Mouse (Mus musculus) heart, embryonic 11.5 days (tissue): ENCODE measurements around the gene Parp3. TPM values are rescaled to one million over a fixed set of nuclear protein-coding genes. Genes with fewer than 3 reads are reported as not detected.
A peak's percentile ranks its signal among the peaks of the same experiment; 100 is the strongest.

Source experiments
- ATAC-seq: fragments of 200-750 bp; cut with Nextera tagmentation; replicated peaks from 2 replicates; pipeline ENCODE4 v1.8.0; 2017; ENCODE audit warnings: moderate library complexity; ENCODE audit not compliant: insufficient number of reproducible peaks, low FRiP score, low TSS enrichment
- H3K27ac ChIP-seq: fragments of 300-500 bp; sonication (generic); 2 replicates; pipeline ENCODE4 v1.5.1; 2014; ENCODE audit warnings: mild to moderate bottlenecking, low read depth, low read length
- H3K27me3 ChIP-seq: fragments of 300-500 bp; sonication (generic); 2 replicates; pipeline ENCODE4 v1.6.1; 2014; ENCODE audit warnings: mild to moderate bottlenecking, low read length, mixed read lengths; ENCODE audit not compliant: control insufficient read depth, insufficient read depth
- H3K36me3 ChIP-seq: fragments of 300-500 bp; sonication (generic); 2 replicates; pipeline ENCODE4 v1.6.1; 2014; ENCODE audit warnings: mild to moderate bottlenecking, low read length, moderate library complexity, mixed read lengths; ENCODE audit not compliant: control insufficient read depth, insufficient read depth
- H3K4me1 ChIP-seq: fragments of 300-500 bp; sonication (generic); 2 replicates; pipeline ENCODE4 v1.6.1; 2014; ENCODE audit warnings: low read length; ENCODE audit not compliant: control insufficient read depth, insufficient read depth
- H3K4me2 ChIP-seq: fragments of 300-500 bp; sonication (generic); 2 replicates; pipeline ENCODE4 v1.6.1; 2014; ENCODE audit warnings: mild to moderate bottlenecking, moderate library complexity
- H3K4me3 ChIP-seq: fragments of 300-500 bp; sonication (generic); 2 replicates; pipeline ENCODE4 v1.5.1; 2014; ENCODE audit warnings: low read depth, low read length
- H3K9ac ChIP-seq: fragments of 300-500 bp; sonication (generic); 2 replicates; pipeline ENCODE4 v1.6.1; 2014; ENCODE audit warnings: mild to moderate bottlenecking, low read depth, low read length, moderate library complexity
- H3K9me3 ChIP-seq: fragments of 300-500 bp; sonication (generic); replicated peaks from 2 replicates; pipeline ENCODE4 v1.6.1; 2016; ENCODE audit warnings: low read length; ENCODE audit not compliant: control insufficient read depth
- WGBS: fragments of 180-500 bp; shearing (Covaris S2); extraction: QIAGEN DNeasy Blood & Tissue Kit; methylation state at CpG from one replicate; pipeline ENCODE4 v1.1.7; 2014; ENCODE audit not compliant: insufficient replicate concordance; 5-methylcytosine and 5-hydroxymethylcytosine counted together
- polyA plus RNA-seq: library from polyadenylated mRNA; unstranded; fragments of >200 nt; fragmentation: Nextera tagmentation; extraction: Ambion mirVana; gene quantifications from 2 replicates; pipeline ENCODE4 v1.2.1, GENCODE M21; 2014

Gene Parp3
- polyA plus RNA-seq, 1 experiment from 2014 or later: 1.0 TPM

DNA sequence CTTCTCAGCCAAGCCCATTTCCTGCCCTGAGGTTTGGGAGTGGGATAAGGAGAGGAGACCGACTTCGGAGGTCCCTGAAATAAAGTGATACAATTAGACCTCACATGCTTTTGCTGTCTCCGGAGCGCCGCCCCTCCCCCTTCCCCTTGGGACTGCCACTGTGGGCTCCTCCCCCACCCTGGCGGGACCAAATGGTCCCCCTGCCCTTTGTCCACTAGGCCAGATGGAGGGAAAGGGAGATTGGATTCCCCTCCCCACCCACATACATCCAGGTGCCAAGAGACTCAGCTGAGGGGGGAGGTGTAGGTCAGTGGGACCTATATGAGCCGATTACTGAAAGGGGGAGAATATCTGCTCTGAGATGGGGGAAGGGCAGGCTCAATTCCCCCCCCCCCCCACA, 23.9 kb downstream of the Parp3 start:
- ATAC-seq: no peak
- Histone ChIP-seq H3K4me3 (peak overlapping the region; percentile 77), H3K36me3 (no peaks in the 10 kb centered on the region; the same call in 1 of the 2 replicates), H3K9me3 (no peaks in the 10 kb centered on the region), H3K27ac (no peak overlapping the region), H3K27me3 (peaks cover 7% of the 10 kb centered on the region), H3K4me2 (peak overlapping the region; percentile 96), H3K4me1 (peaks cover 69% of the 10 kb centered on the region), H3K9ac (peak overlapping the region; percentile 92)
- 2% methylated on average over 7 of the region's 7 CpGs for WGBS

DNA sequence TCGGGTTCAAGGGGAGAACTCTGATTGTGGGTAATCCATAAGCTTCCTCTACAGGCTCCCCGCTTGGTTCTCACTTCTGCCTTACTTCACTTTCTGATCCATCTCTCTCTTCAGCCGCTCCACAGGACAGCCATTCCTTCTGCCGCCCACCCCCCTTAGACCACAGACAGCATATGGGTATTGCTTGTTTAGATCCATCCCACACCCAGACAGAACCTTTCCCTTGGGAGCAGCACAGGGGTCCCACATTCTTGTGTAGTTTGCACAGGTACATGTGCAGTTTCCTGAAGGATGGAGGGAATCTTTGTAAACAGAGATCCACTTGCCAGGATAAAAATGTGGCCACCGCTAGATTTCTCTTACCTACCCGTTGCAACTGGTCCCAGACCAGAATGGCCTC, 24.4 kb downstream of the Parp3 start:
- H3K4me3 ChIP-seq: peak overlapping the region; percentile 77; the same call in 1 of the 2 replicates
- no peaks in the 10 kb centered on the region; the same call in 1 of the 2 replicates for H3K36me3 ChIP-seq
- H3K4me1 ChIP-seq: peaks cover 67% of the 10 kb centered on the region
- 26% methylated on average over 6 of the region's 6 CpGs for WGBS
- peak overlapping the region; percentile 92 for H3K9ac ChIP-seq
- peak overlapping the region; percentile 96 for H3K4me2 ChIP-seq
- H3K9me3 ChIP-seq: no peaks in the 10 kb centered on the region
- peaks cover 7% of the 10 kb centered on the region for H3K27me3 ChIP-seq
- no peak overlapping the region for H3K27ac ChIP-seq
- no peak for ATAC-seq

DNA sequence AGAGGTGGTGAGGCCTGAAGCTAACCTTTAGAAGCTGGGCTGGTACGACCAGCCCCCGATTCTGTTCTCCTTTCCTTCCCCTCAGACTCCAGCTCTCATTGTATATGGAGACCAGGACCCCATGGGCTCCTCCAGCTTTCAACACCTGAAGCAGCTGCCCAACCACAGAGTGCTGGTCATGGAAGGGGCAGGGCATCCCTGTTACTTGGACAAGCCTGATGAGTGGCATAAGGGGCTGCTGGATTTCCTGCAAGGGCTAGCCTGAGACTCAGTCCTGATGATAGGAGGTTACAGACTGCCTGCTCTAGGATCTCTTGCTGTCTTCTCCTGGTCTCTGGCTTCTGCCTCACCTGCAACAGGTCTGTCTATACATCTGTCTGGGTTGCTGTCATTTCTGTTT, 24.9 kb downstream of the Parp3 start:
- no peaks in the 10 kb centered on the region for H3K9me3 ChIP-seq
- H3K4me3 ChIP-seq: no peak overlapping the region
- H3K4me1 ChIP-seq: peaks cover 63% of the 10 kb centered on the region
- no peak overlapping the region for H3K4me2 ChIP-seq
- 49% methylated on average over 2 of the region's 2 CpGs for WGBS
- no peak overlapping the region for H3K27ac ChIP-seq
- H3K9ac ChIP-seq: no peak overlapping the region
- no peak for ATAC-seq
- peaks cover 7% of the 10 kb centered on the region for H3K27me3 ChIP-seq
- no peaks in the 10 kb centered on the region; the same call in 1 of the 2 replicates for H3K36me3 ChIP-seq

DNA sequence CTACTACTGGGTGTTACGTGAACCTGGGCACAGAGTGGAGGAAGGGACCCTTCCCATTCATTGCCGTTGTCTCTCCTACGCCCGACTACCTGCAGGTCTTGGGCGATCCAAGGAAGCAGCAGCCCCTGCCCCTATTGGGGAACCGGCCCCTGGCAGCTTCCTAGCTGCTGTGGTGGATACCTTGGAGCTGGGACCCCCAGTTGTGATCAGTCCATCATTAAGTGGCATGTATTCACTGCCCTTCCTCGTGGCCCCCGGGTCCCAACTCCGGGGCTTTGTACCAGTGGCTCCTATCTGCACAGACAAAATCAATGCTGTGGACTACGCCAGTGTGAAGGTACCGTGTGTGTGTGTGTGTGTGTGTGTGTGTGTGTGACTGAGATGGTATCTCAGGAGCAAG, 25.5 kb downstream of the Parp3 start:
- Histone ChIP-seq H3K9ac (no peak overlapping the region), H3K36me3 (no peaks in the 10 kb centered on the region; the same call in 1 of the 2 replicates), H3K27me3 (peaks cover 7% of the 10 kb centered on the region), H3K9me3 (no peaks in the 10 kb centered on the region), H3K4me2 (no peak overlapping the region; the same call in 1 of the 2 replicates), H3K4me1 (peaks cover 57% of the 10 kb centered on the region), H3K27ac (no peak overlapping the region), H3K4me3 (no peak overlapping the region)
- ATAC-seq: no peak
- WGBS: 65% methylated on average over 11 of the region's 11 CpGs

DNA sequence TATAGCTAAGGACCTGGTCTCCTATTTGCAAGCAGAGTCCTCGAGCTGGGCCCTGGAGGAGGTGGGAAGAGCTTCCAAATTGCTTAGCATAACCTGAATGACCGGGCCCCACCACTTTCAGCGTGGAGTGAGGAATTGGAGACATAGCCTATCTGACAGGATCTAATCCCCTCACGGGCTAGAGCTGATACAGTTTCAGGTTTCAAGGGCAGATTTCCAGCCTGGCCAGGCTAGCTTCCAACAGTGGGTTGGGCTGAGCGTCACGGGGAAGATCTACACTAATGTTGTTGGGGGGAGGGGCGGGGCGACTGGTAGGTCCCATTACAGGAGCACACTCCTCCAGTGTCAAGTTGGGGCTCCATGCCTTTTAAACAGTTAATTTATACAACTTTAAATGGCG, 26.1 kb downstream of the Parp3 start:
- Histone ChIP-seq H3K27me3 (peaks cover 7% of the 10 kb centered on the region), H3K4me3 (no peak overlapping the region), H3K4me1 (peaks cover 50% of the 10 kb centered on the region), H3K36me3 (no peaks in the 10 kb centered on the region; the same call in 1 of the 2 replicates), H3K27ac (peak overlapping the region; percentile 35; the same call in 1 of the 2 replicates), H3K9me3 (no peaks in the 10 kb centered on the region), H3K4me2 (peak overlapping the region; percentile 14; the same call in 1 of the 2 replicates), H3K9ac (no peak overlapping the region)
- WGBS: 8% methylated on average over 9 of the region's 9 CpGs
- no peak for ATAC-seq

DNA sequence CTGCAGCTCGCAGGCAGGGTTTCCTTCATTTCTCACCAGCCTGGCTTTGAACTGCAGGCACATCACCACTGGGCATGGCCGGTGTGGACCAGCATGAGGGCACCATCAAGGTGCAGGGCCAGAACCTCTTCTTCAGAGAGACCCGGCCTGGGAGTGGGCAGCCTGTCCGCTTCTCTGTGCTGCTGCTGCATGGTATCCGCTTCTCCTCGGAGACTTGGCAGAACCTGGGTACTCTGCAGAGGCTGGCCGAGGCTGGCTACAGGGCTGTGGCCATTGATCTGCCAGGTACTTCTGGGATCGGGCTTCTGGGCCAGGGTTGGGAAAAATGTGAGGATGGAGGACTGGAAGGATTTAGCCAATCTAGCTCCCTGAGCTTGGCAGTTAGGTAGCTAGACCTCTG, 26.8 kb downstream of the Parp3 start:
- peaks cover 7% of the 10 kb centered on the region for H3K27me3 ChIP-seq
- H3K27ac ChIP-seq: no peak overlapping the region
- 0 out of 2 replicates have a peak overlapping the region, but pooled peaks have one; percentile 28 for H3K9ac ChIP-seq
- peak overlapping the region; percentile 14 for H3K4me2 ChIP-seq
- peaks cover 43% of the 10 kb centered on the region for H3K4me1 ChIP-seq
- no peaks in the 10 kb centered on the region; the same call in 1 of the 2 replicates for H3K36me3 ChIP-seq
- ATAC-seq: no peak
- H3K9me3 ChIP-seq: no peaks in the 10 kb centered on the region
- H3K4me3 ChIP-seq: no peak overlapping the region
- 89% methylated on average over 8 of the region's 8 CpGs for WGBS

DNA sequence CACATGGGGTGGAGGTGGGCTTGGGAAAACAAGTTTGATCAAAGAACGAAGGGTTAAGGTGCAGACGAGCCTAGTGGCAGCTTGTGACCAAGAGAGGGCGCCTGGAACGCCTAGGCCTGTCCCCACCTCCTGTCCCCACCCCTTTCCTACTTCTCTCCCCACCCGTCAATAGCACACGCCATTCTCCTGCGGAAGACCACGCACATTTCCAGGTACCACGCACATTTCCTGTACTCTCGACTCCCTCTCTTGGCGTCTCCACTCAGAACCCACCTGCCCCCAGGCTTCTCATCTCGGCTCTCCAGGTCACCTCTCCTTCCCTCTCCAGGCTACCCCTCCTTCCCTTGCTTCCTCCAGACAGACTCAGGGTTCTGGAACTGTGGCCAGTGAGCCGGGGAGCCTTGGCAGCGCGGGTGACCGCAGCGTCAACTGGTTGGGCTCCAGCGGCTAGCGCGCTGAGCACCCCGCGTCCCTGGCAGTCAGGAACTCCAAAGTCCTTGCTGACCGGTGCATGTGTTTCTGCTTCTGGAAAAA, 28.2 kb downstream of the Parp3 start:
- Histone ChIP-seq H3K4me2 (peak overlapping the region; percentile 85), H3K4me1 (peaks cover 38% of the 10 kb centered on the region), H3K9ac (peak overlapping the region; percentile 44), H3K27ac (peak overlapping the region; percentile 59; the same call in 1 of the 2 replicates), H3K27me3 (peaks cover 7% of the 10 kb centered on the region), H3K4me3 (peak overlapping the region; percentile 51), H3K9me3 (no peaks in the 10 kb centered on the region), H3K36me3 (no peaks in the 10 kb centered on the region)
- 2% methylated on average over 23 of the region's 23 CpGs for WGBS
- ATAC-seq: no peak; the same call in 1 of the 2 replicates

DNA sequence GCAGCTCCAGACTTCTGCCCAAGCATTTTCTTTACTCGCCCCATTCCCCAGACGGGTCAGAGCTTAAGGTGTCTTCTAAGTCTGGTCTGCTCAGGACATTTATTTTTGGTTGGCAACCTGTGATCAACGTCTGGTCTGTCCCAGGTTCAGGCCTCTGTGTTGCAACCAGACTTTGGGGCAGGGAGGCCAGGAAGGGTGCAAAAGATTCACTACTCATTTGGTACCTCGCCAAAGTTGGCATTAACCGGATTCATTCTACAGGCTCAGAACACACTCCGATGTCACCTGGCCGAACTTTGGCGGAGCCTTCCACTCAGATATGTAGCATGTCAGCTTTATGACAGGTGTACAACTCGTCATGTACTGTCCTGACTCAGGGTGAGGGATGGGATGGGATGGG, 28.8 kb downstream of the Parp3 start:
- no peak for ATAC-seq
- H3K36me3 ChIP-seq: no peaks in the 10 kb centered on the region
- peak overlapping the region; percentile 59 for H3K27ac ChIP-seq
- WGBS: 37% methylated on average over 9 of the region's 9 CpGs
- H3K9me3 ChIP-seq: no peaks in the 10 kb centered on the region
- peaks cover 7% of the 10 kb centered on the region for H3K27me3 ChIP-seq
- H3K4me1 ChIP-seq: peaks cover 35% of the 10 kb centered on the region
- peak overlapping the region; percentile 85 for H3K4me2 ChIP-seq
- peak overlapping the region; percentile 44; the same call in 1 of the 2 replicates for H3K9ac ChIP-seq
- peak overlapping the region; percentile 51; the same call in 1 of the 2 replicates for H3K4me3 ChIP-seq

DNA sequence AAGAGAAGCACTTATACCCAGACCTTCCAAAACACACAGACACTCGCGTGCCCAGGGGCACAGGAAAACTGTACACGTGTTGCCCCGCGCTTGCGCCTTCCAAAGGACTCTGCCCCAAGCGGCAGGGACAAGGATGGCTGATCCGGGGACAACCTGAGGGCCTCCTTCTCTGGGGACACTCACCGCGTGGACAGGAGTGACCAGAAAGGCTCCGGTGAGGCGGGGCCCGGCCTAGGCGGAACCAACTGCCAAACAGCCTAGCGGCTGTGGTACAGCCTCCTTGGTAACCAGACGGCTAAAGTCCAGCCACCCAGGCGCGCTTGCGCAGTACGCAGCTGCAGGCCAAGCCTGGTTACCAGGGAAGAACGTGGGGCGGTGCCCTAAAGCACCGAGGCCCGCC, 29.4 kb downstream of the Parp3 start, which contains the start of the genes Abhd14b and Abhd14a:
Abhd14b (plus strand) TSS at position 112 of the 400 bp plus-strand sequence.
Abhd14a (minus strand) TSS at position 331 of the 400 bp plus-strand sequence.
- no peaks in the 10 kb centered on the region for H3K36me3 ChIP-seq
- H3K4me2 ChIP-seq: peak within 1 kb of the TSS; percentile 85
- peaks cover 29% of the 10 kb centered on the region for H3K4me1 ChIP-seq
- WGBS: under 1% methylated on average over 24 of the region's 24 CpGs
- H3K27ac ChIP-seq: peak within 1 kb of the TSS; percentile 59
- peak within 1 kb of the TSS; percentile 74 for H3K9ac ChIP-seq
- peak within 1 kb of the TSS; percentile 51 for H3K4me3 ChIP-seq
- H3K27me3 ChIP-seq: peaks cover 4% of the 10 kb centered on the region
- H3K9me3 ChIP-seq: no peaks in the 10 kb centered on the region
- peak; percentile 80 for ATAC-seq
